Mouse (Mus musculus) liver, adult 2 months (tissue): ENCODE data around the gene Cd52. TPM values are rescaled to one million over a fixed set of nuclear protein-coding genes. Genes with fewer than 3 reads are reported as not detected.
A peak's percentile ranks its signal among the peaks of the same experiment; 100 is the strongest.

ENCODE experiments used
- DNase-seq: peaks from one replicate; pipeline ENCODE4 v3.0.0-alpha.2; 2011; ENCODE audit warnings: low read depth, low spot score; ENCODE audit errors: extremely low read depth
- H3K27ac ChIP-seq: fragments of 200-500 bp; replicated peaks from 2 replicates; pipeline ENCODE4 v1.5.1; 2012; ENCODE audit warnings: low read depth, mild to moderate bottlenecking, control low read depth, inconsistent platforms, low read length; ENCODE audit not compliant: insufficient read depth
- H3K27me3 ChIP-seq: fragments of 200-500 bp; 2 replicates; pipeline ENCODE4 v1.6.1; 2012; ENCODE audit warnings: mild to moderate bottlenecking, moderate library complexity, low read length, inconsistent platforms; ENCODE audit not compliant: control insufficient read depth, insufficient read depth
- H3K36me3 ChIP-seq: fragments of 200-500 bp; 2 replicates; pipeline ENCODE4 v1.6.1; 2012; ENCODE audit warnings: low read length, inconsistent platforms; ENCODE audit not compliant: control insufficient read depth, insufficient read depth
- H3K4me1 ChIP-seq: fragments of 200-500 bp; 2 replicates; pipeline ENCODE4 v1.6.1; 2011; ENCODE audit warnings: low read length; ENCODE audit not compliant: control insufficient read depth, insufficient read depth
- H3K4me3 ChIP-seq: fragments of 200-500 bp; 2 replicates; pipeline ENCODE4 v1.5.1; 2011; ENCODE audit warnings: low read depth, mild to moderate bottlenecking, control low read depth, low read length, moderate library complexity; ENCODE audit not compliant: insufficient read depth
- H3K79me2 ChIP-seq: fragments of 200-500 bp; 2 replicates; pipeline ENCODE4 v1.6.1; 2012; ENCODE audit warnings: inconsistent platforms, mild to moderate bottlenecking, low read length, moderate library complexity; ENCODE audit not compliant: control insufficient read depth, insufficient read depth
- H3K9ac ChIP-seq: fragments of 200-500 bp; 2 replicates; pipeline ENCODE4 v1.6.1; 2012; ENCODE audit warnings: low read depth, mild to moderate bottlenecking, control low read depth, inconsistent platforms, low read length
- CTCF ChIP-seq: fragments of 200-500 bp; IDR thresholded peaks from 2 replicates; pipeline ENCODE4 v1.5.1; 2011; ENCODE audit warnings: low read depth, low read length, control low read depth
- POLR2A ChIP-seq: fragments of 200-500 bp; IDR thresholded peaks from 2 replicates; pipeline ENCODE4 v1.6.1; 2011; ENCODE audit warnings: low read length, control low read depth; ENCODE audit not compliant: insufficient read depth; ENCODE audit errors: extremely low read depth
- WGBS: fragments of 180-500 bp; shearing (Covaris S2); methylation state at CpG from one replicate; pipeline ENCODE4 v1.1.7; 2018; 5-methylcytosine and 5-hydroxymethylcytosine counted together
- polyA plus RNA-seq: library from polyadenylated mRNA; depleted of rRNA; stranded (reverse); fragments of >200 nt; gene quantifications from 2 replicates; pipeline ENCODE4 v1.2.3, GENCODE M21; 2012
- total RNA-seq: library from RNA; depleted of rRNA; stranded (reverse); fragments of >200 nt; gene quantifications from 2 replicates; pipeline ENCODE4 v1.2.3, GENCODE M21; 2014

The Cd52 gene
- total and polyA plus RNA-seq, 2 experiments, result 10.4 to 20.0 TPM

GRCm38 (mm10) chr4:134082460-134082859 is 12.4 kb downstream of the Cd52 start:
- no peak overlapping the region for H3K4me3 ChIP-seq
- no peaks in the 10 kb centered on the region for H3K4me1 ChIP-seq
- no peak overlapping the region for H3K27ac ChIP-seq
- no peaks in the 10 kb centered on the region for H3K36me3 ChIP-seq
- TF ChIP-seq POLR2A (no peak), CTCF (no peak)
- no peaks in the 10 kb centered on the region for H3K79me2 ChIP-seq
- no peak overlapping the region for H3K9ac ChIP-seq
- no peak for DNase-seq
- peaks cover 3% of the 10 kb centered on the region; the same call in 1 of the 2 replicates for H3K27me3 ChIP-seq
- 21% methylated on average over 7 of the region's 7 CpGs for WGBS

DNA sequence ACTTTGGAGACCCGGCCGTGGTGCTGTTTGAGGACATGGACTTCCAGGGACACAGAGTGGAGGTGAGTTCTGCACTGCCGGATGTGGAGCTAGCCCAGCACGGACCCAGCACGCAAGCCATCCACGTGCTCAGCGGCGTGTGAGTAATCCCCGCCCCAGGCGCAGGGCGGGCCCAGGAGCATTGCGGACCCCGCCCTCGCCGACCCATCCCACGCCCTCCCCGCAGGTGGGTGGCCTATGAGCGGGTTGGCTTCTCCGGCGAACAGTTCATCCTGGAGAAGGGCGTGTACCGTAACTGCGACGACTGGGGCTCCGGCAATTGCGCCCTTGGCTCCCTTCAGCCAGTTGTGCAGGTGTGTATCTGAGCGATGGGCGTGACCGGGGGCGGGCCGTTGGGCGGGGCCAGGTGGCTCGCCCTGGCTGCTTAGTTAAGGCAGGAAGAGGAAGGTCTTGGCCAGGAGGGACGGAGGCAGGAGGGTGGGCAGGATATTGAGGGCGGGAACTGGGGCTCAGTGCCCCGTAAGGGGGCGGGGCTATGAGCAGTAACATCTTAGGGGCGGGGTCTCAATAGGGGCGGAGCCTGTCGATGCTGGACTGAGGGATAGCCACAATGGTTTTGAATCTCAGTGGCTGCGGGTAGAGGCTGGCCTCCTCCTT is 13.0 kb downstream of the Cd52 start:
- Histone ChIP-seq H3K36me3 (no peaks in the 10 kb centered on the region), H3K9ac (no peak overlapping the region), H3K79me2 (no peaks in the 10 kb centered on the region), H3K4me3 (peak overlapping the region; percentile 37; the same call in 1 of the 2 replicates), H3K4me1 (no peaks in the 10 kb centered on the region), H3K27me3 (peaks cover 3% of the 10 kb centered on the region; the same call in 1 of the 2 replicates), H3K27ac (no peak overlapping the region)
- WGBS, result 3% methylated on average over 40 of the region's 41 CpGs
- DNase-seq, result no peak
- no peak for TF ChIP-seq CTCF
- TF ChIP-seq POLR2A, result no peak

GRCm38 (mm10) chr4:134080674-134081073 is 14.2 kb downstream of the Cd52 start:
- TF ChIP-seq CTCF (no peak), POLR2A (no peak)
- peaks cover 3% of the 10 kb centered on the region; the same call in 1 of the 2 replicates for H3K27me3 ChIP-seq
- H3K36me3 ChIP-seq, result no peaks in the 10 kb centered on the region
- no peaks in the 10 kb centered on the region for H3K79me2 ChIP-seq
- no peak for DNase-seq
- H3K4me1 ChIP-seq, result no peaks in the 10 kb centered on the region
- H3K9ac ChIP-seq, result no peak overlapping the region
- 90% methylated on average over 4 of the region's 4 CpGs for WGBS
- no peak overlapping the region for H3K27ac ChIP-seq
- H3K4me3 ChIP-seq, result no peak overlapping the region

DNA sequence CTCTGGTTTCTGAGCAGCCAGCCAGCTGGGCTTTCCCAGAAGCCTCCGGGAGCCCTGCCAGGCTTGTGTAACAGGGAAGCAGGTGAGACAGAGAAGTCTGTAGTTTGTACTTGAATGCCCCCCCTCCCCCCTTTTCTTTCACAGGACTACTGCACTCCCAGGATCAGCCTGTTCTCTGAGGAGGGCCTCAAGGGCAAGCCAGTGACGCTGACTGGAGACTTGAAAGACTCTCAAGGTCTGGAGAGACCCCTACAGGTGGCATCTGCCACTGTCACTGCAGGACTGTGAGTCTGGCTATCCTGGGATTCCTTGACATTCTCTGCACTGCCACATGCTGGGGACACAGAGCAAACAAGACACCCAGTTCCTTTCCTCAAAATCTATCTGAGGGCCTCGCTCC is 16.2 kb downstream of the Cd52 start:
- no peaks in the 10 kb centered on the region for H3K79me2 ChIP-seq
- H3K36me3 ChIP-seq, result no peaks in the 10 kb centered on the region
- WGBS, result 47% methylated on average over 3 of the region's 3 CpGs
- TF ChIP-seq POLR2A, result no peak
- peak; percentile 48 for TF ChIP-seq CTCF
- no peak for DNase-seq
- peaks cover 3% of the 10 kb centered on the region; the same call in 1 of the 2 replicates for H3K27me3 ChIP-seq
- no peak overlapping the region for H3K27ac ChIP-seq
- H3K4me3 ChIP-seq, result no peak overlapping the region
- no peak overlapping the region for H3K9ac ChIP-seq
- H3K4me1 ChIP-seq, result no peaks in the 10 kb centered on the region

DNA sequence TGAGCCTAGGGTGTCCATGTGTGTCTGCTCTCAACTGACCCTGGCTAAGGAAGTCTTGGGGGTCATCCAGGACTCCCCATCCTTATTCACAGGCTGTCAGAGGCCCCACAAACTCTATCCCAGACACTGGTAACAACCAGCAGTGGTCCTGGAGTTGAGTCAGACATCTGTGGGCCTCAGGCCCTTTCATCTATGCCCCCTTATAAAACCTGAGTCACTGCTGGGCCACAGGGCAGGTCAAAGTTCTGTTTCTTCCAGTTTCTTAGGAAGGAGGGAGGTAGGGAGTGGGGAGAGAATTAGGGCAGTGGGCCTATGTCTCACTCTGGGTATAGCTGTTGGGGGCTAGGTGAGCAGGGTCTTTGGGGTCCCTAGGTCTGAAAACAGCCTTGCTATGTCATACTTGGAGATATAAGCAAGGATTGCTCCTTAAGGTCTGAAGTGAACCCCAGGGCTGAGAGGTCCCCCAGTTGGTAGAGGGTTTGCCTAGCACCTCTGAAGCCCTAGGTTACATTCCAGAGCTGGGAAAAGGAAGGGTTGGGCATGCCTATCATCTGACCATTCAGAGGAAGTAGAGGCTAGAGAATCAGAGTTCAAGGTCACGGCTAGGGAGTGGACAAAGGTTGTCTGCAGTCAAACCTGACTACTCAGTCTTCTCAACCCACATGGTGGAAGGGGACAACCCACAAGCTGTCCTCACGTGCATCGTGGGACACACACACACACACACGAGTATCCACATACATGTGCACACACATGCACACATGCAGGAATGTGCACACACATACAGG is 25.9 kb downstream of the Cd52 start:
- no peak for DNase-seq
- H3K4me1 ChIP-seq, result no peaks in the 10 kb centered on the region
- H3K36me3 ChIP-seq, result no peaks in the 10 kb centered on the region
- no peak overlapping the region for H3K27ac ChIP-seq
- WGBS, result 72% methylated on average over 4 of the region's 4 CpGs
- H3K4me3 ChIP-seq, result no peak overlapping the region
- H3K79me2 ChIP-seq, result no peaks in the 10 kb centered on the region
- no peak for TF ChIP-seq POLR2A
- TF ChIP-seq CTCF, result no peak
- no peaks in the 10 kb centered on the region for H3K27me3 ChIP-seq
- no peak overlapping the region for H3K9ac ChIP-seq
